Mouse (Mus musculus): ENCODE results near the gene Lifr.

- no peak for TF ChIP-seq CTCF (IDR thresholded peaks at IDR 0.05; ENCODE audit: control insufficient read depth, insufficient read depth, low read length)
- TF ChIP-seq POLR2A (IDR thresholded peaks at IDR 0.05; ENCODE audit: borderline replicate concordance, control insufficient read depth, low read depth, low read length) = no peak
Measured at GRCm38 (mm10) chr15:7157658-7158057, 67.2 kb downstream of the Lifr start.

Data from bone marrow, adult 2 months (tissue).